Mouse (Mus musculus) brown adipose tissue, adult 24 weeks (tissue): ENCODE data around the gene Tep1. TPM values are rescaled to one million over a fixed set of nuclear protein-coding genes. Genes with fewer than 3 reads are reported as not detected.

Experiments
- H3K27ac ChIP-seq: fragments of 200-500 bp; replicated peaks from 2 replicates; pipeline ENCODE4 v1.5.1; 2012; ENCODE audit warnings: low read depth, mild to moderate bottlenecking, low read length
- H3K4me1 ChIP-seq: fragments of 200-500 bp; 2 replicates; pipeline ENCODE4 v1.6.1; 2012; ENCODE audit warnings: low read length, mixed read lengths; ENCODE audit not compliant: control insufficient read depth, insufficient read depth, insufficient read length
- H3K4me3 ChIP-seq: fragments of 200-500 bp; 2 replicates; pipeline ENCODE4 v1.5.1; 2012; ENCODE audit warnings: low read depth, mild to moderate bottlenecking, low read length, moderate library complexity; ENCODE audit not compliant: insufficient read depth
- polyA plus RNA-seq: library from polyadenylated mRNA; stranded (reverse); fragments of >200 nt; gene quantifications from 2 replicates; pipeline ENCODE4 v1.2.4, GENCODE M21; 2012; ENCODE audit not compliant: missing spikeins, insufficient read depth, insufficient read length

Tep1 gene
- polyA plus RNA-seq, 1 experiment: 29.1 TPM

DNA sequence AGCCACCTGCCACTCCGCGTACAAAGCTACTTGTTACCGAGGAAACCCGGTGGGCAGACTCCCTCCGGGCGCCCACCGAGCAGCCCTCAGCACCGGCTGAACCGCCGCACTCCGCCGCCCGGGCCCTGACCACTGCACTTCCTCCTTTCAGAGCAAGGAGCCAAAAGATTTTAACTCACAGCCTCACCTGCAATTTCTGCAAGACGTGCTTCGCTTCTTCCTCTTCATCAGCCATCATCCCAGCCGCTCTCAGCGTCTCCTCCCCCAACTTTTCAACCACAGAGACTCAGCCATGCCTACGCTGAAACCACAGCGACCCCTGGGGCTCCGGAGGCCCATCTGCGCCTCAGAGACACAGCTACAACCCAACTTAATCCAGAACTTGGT lies 85.1 kb downstream of the Tep1 start, which contains the start of gene Ttc5:
Gene Ttc5, minus strand, starts transcription at position 269 of the 387 bp plus-strand sequence.
- no peak within 1 kb of the TSS for H3K27ac ChIP-seq
- peak within 1 kb of the TSS; percentile 91 for H3K4me3 ChIP-seq
- H3K4me1 ChIP-seq: no peaks in the 10 kb centered on the region

DNA sequence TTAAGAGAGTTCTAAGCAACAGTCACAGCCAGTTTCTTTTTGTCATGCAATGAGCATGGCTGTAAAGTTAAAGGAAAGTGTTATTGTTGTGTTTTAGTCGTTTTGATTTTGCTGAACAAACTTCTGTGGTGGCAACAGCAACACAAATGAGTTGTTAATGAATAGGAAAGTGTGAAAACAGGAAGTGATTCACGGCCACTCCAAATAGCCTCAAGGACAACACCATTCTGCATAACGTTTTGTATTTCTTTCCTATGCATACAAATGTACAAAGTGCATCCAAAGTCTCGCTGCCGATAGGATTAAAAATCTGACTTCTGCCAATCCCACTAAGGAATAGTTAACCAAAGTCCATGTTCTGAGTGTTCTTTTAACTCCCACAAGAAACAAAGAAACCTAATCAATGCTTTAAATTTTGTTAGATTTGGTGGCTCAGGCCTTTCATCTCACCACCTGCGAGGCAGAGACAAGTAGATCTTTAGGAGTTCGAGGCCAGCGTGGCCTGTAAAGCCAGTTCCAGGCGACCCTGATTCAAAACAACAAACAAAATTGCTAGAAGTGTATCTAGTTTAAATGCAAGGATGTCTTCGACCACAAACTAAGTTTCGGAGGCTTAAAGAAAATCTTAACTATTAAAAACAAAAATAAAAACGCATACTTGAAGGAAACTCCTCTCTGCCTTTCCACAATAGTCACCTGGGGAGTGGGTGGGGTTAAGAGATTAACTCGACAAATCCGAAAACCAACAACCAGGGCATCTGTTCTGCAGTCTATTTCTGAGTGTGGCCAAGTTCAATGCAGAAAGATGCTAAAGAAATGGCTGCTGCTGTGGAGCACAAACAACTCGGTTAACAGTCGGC lies 85.7 kb downstream of the Tep1 start:
- Histone ChIP-seq H3K4me3 (peak overlapping the region; percentile 91), H3K4me1 (no peaks in the 10 kb centered on the region), H3K27ac (no peak overlapping the region)

DNA sequence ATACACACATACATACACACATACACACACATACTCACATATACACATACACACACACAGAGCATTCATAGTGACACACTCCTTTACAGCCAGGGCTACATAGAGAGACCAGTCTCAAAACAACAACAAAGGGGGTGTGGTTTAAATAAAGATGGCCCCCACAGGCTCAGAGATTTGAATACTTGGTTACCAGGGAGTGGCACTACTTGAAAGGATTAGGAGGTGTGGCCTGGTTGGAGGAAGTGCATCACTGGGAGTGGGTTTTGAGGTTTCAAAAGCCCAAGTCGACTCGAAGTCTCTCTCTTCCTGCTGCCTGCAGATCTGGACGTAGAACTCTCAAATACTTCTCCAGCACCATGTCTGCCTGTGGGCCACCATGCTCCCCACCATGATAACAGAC lies 88.2 kb downstream of the Tep1 start:
- no peak overlapping the region for H3K4me3 ChIP-seq
- no peaks in the 10 kb centered on the region for H3K4me1 ChIP-seq
- no peak overlapping the region for H3K27ac ChIP-seq

Other genes starting within 250 kb of the Tep1 start
- gene Olfr745, start 231.2 kb downstream of the Tep1 start, polyA plus RNA-seq: not detected in 2 replicates
- gene Olfr746, start 223.5 kb downstream of the Tep1 start, polyA plus RNA-seq: not detected in 2 replicates
- not detected in 2 replicates for gene Olfr747, start 177.4 kb downstream of the Tep1 start, polyA plus RNA-seq
- not detected in 2 replicates for gene Olfr748, start 163.2 kb downstream of the Tep1 start, polyA plus RNA-seq
- gene Olfr749, start 125.5 kb downstream of the Tep1 start, polyA plus RNA-seq: not detected in 2 replicates
- 11.1 and 15.2 TPM in 2 replicates for gene Ttc5, start 85.0 kb downstream of the Tep1 start, polyA plus RNA-seq
- not detected in 2 replicates for gene Ccnb1ip1, start 62.8 kb downstream of the Tep1 start, polyA plus RNA-seq
- 12.6 and 13.2 TPM in 2 replicates for gene Parp2, start 62.7 kb downstream of the Tep1 start, polyA plus RNA-seq
- 0.32 and 1.4 TPM in 2 replicates for gene Klhl33, start 26.9 kb upstream of the Tep1 start, polyA plus RNA-seq
- gene Osgep, start 54.3 kb upstream of the Tep1 start, polyA plus RNA-seq: 59.2 and 66.9 TPM in 2 replicates
- 31.0 and 35.3 TPM in 2 replicates for gene Apex1, start 54.4 kb upstream of the Tep1 start, polyA plus RNA-seq
- 44.2 and 46.1 TPM in 2 replicates for gene Pip4p1, start 60.3 kb upstream of the Tep1 start, polyA plus RNA-seq
- gene Pnp, start 60.5 kb upstream of the Tep1 start, polyA plus RNA-seq: 84.3 and 92.4 TPM in 2 replicates
- 11.9 and 19.3 TPM in 2 replicates for gene Gm49342, start 74.0 kb upstream of the Tep1 start, polyA plus RNA-seq
- gene Pnp2, start 85.4 kb upstream of the Tep1 start, polyA plus RNA-seq: 3.5 and 5.1 TPM in 2 replicates
- 0.91 TPM in 1 of 2 replicates, not detected in the other for gene Rnase10, start 137.2 kb upstream of the Tep1 start, polyA plus RNA-seq
- gene Rnase9, start 171.3 kb upstream of the Tep1 start, polyA plus RNA-seq: not detected in 2 replicates
- not detected in 2 replicates for gene Rnase11, start 179.6 kb upstream of the Tep1 start, polyA plus RNA-seq
- not detected in 2 replicates for gene Rnase12, start 187.1 kb upstream of the Tep1 start, polyA plus RNA-seq
- gene Olfr750, start 203.9 kb upstream of the Tep1 start, polyA plus RNA-seq: not detected in 2 replicates
- gene Rnase4, start 220.5 kb upstream of the Tep1 start, polyA plus RNA-seq: 69.1 and 78.8 TPM in 2 replicates
- 2.1 and 8.7 TPM in 2 replicates for gene Ang, start 220.6 kb upstream of the Tep1 start, polyA plus RNA-seq
- not detected in 2 replicates for gene Eddm3b, start 243.9 kb upstream of the Tep1 start, polyA plus RNA-seq